Mouse (Mus musculus) right cerebral cortex, postnatal 36 days (tissue): ENCODE measurements at regions not wholly inside any gene's neighbourhood (a gene's known extent, or its start where the extent isn't known, plus 50 kb on each side); places are given as distances from the start of the nearest gene placed in this dataset.
A peak's percentile ranks its signal among the peaks of the same experiment; 100 is the strongest.

Experiments
- DNase-seq, 2 experiments: peaks; one replicate each; pipeline ENCODE4 v3.0.0; 2022; ENCODE audit warnings: low spot score in 2 of 2, mixed read lengths in 1 of 2

DNA sequence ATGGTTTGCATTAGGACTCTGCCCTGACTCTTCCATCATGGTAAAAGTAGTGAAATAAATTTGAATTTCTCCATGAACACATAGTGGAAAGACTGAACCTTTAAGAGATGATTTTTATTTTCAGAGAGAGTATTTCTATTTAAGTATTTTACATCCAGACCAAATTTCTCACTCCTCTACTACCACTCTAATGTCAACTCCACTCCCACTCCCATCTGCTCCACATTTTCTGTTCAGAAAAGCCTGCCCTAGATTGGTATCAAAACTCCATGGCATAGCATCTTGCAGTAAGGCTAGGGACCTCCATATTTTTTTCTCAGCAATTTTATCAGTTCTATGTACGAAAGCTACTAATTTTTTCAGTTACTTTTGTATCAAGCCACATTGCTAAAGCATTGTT, 117.4 kb upstream of the Esp38 start:
- DNase-seq = peak in 1 of 2 experiments; percentile 13
